Mouse (Mus musculus) ES-Bruce4 (cell line): Measurements from ENCODE around the gene Sh3gl3.

ENCODE experiments used
- CTCF ChIP-seq: IDR thresholded peaks from one replicate; pipeline ENCODE4 v1.8.1; 2011; ENCODE audit warnings: low read depth, low read length
- EP300 ChIP-seq: IDR thresholded peaks from 2 replicates; pipeline ENCODE4 v1.6.1; 2011; ENCODE audit warnings: low read depth, low read length; ENCODE audit not compliant: insufficient read depth
- POLR2A ChIP-seq: IDR thresholded peaks from one replicate; pipeline ENCODE4 v1.8.1; 2011; ENCODE audit warnings: low read length; ENCODE audit not compliant: insufficient read depth

DNA sequence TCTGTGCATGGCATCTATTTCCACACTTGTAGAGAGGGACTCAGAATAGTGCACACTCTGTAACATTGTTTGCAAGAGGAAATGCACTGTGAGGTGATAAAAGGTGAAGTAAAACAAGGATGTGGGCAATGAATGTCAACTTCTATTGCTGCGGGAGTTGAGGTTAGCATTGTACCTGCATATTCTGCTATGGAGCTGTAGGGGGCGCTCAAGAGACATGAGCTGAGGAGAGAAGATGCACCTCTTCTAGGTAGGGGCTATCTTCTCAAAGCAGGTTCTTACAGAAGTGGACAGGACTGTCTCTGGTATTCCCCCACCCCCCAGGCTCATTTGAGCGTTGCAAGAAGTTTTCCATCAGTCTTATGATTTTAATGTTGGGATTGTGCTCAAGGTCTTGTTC is 165.6 kb downstream of the Sh3gl3 start:
- peak; percentile 7 for TF ChIP-seq CTCF
- TF ChIP-seq EP300, result no peak
- TF ChIP-seq POLR2A, result no peak
